ENCODE assay signal across 20 mouse cellular contexts in the genomic region with DNA sequence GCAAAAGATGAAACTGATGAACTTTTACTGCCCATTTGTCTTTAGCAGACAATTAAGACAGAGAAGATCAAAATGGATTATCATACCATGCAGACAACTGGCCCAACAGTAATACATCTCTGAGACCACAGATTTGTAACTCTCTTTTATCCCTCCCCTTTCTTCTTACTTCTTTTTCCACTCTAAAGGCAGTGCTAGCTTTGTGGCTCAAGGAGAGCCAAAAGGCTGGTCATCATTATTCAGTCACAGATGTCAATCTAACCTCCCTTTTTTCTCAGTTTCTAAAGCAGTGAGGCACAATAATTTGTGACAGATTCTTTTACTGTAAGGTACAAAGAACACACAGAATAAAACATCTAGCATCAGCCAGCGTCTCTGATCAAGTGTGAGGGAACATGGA.
DNase-seq lines count a peak whose midpoint lies in the region; ATAC-seq and TF ChIP-seq lines count a peak whose summit lies in the region.
"Had no signal": no experiment of that assay in that cellular context is flagged by ENCODE, and none has a peak within 500 bp of the region (broad histone marks: within the 10 kb centered on the region; RNA-seq: fewer than 3 reads in every experiment).

No protein-coding gene starts in this region.

- peak; percentile 78 for DNase-seq in midbrain, embryonic 11.5 days (ENCODE audit: low spot score, missing footprints)
- DNase-seq in midbrain, embryonic 10.5 days (ENCODE audit: low spot score): no peak
- peak; percentile 81 for DNase-seq in brain, embryonic 14.5 days (ENCODE audit: low read depth)
- peak; percentile 67 for DNase-seq in forebrain, embryonic 14.5 days (ENCODE audit: low spot score)
- DNase-seq in gastrocnemius, postnatal 14 days: no peak
- DNase-seq: adrenal gland, adult 8-10 months; cerebellum, adult 18-20 months; cerebellum, adult 9-11 months; gastrocnemius, adult 2 months; gastrocnemius, postnatal 36 days; heart, adult 11 months; heart, postnatal 36 days; kidney, adult 18-20 months had no signal

- intact Hi-C loops in gastrocnemius, postnatal 14 days (cut with DNase I; ENCODE audit: low total_unique reads): no loop called here

- H3K27me3 ChIP-seq in midbrain, embryonic 11.5 days (ENCODE audit: control insufficient read depth, insufficient read depth, low read length): peaks cover 2% of the 10 kb centered on the region; the same call in 1 of the 2 replicates
- peaks cover 39% of the 10 kb centered on the region for H3K27me3 ChIP-seq in midbrain, embryonic 10.5 days (ENCODE audit: low read depth, poor library complexity, severe bottlenecking)
- no peaks in the 10 kb centered on the region for H3K27me3 ChIP-seq in forebrain, embryonic 14.5 days (replicated peaks; ENCODE audit: control insufficient read depth, insufficient read depth, low read length)
- no peaks in the 10 kb centered on the region for H3K27me3 ChIP-seq in midbrain, embryonic 15.5 days (replicated peaks)
- H3K27me3 ChIP-seq: heart, embryonic 13.5 days; hindbrain, embryonic 13.5 days had no signal

- H3K4me2 ChIP-seq in midbrain, embryonic 11.5 days: no peak overlapping the region
- H3K4me2 ChIP-seq in forebrain, embryonic 14.5 days (ENCODE audit: low read length): peak overlapping the region; percentile 1; the same call in 1 of the 2 replicates
- no peak overlapping the region for H3K4me2 ChIP-seq in midbrain, embryonic 15.5 days
- H3K4me2 ChIP-seq: heart, embryonic 13.5 days; hindbrain, embryonic 13.5 days had no signal

- no peak for TF ChIP-seq POLR2A in brain, embryonic 14.5 days (IDR thresholded peaks at IDR 0.05; ENCODE audit: borderline replicate concordance, extremely low read depth, insufficient read depth, insufficient read length, poor library complexity, severe bottlenecking)

- H3K9ac ChIP-seq in midbrain, embryonic 11.5 days (ENCODE audit: low read length): no peak overlapping the region
- H3K9ac ChIP-seq in forebrain, embryonic 14.5 days (ENCODE audit: low read length): no peak overlapping the region
- no peak overlapping the region for H3K9ac ChIP-seq in midbrain, embryonic 15.5 days
- H3K9ac ChIP-seq: heart, embryonic 13.5 days; hindbrain, embryonic 13.5 days had no signal

- H3K9me3 ChIP-seq in midbrain, embryonic 11.5 days (ENCODE audit: control insufficient read depth, low read length): no peaks in the 10 kb centered on the region
- H3K9me3 ChIP-seq in midbrain, embryonic 10.5 days (replicated peaks): no peaks in the 10 kb centered on the region
- H3K9me3 ChIP-seq in forebrain, embryonic 14.5 days (replicated peaks; ENCODE audit: control insufficient read depth, low read length): no peaks in the 10 kb centered on the region
- H3K9me3 ChIP-seq in midbrain, embryonic 15.5 days: no peaks in the 10 kb centered on the region
- H3K9me3 ChIP-seq: embryonic facial prominence, embryonic 10.5 days; heart, embryonic 13.5 days; hindbrain, embryonic 13.5 days had no signal

- peaks cover 11% of the 10 kb centered on the region for H3K4me1 ChIP-seq in midbrain, embryonic 11.5 days (ENCODE audit: control insufficient read depth, insufficient read depth, low read length)
- peaks cover 26% of the 10 kb centered on the region for H3K4me1 ChIP-seq in midbrain, embryonic 10.5 days
- peaks cover 3% of the 10 kb centered on the region; the same call in 1 of the 2 replicates for H3K4me1 ChIP-seq in forebrain, embryonic 14.5 days (ENCODE audit: control insufficient read depth, insufficient read depth, low read length)
- H3K4me1 ChIP-seq in midbrain, embryonic 15.5 days: peaks cover 9% of the 10 kb centered on the region; the same call in 1 of the 2 replicates
- H3K4me1 ChIP-seq: heart, embryonic 13.5 days; hindbrain, embryonic 13.5 days had no signal

- no peak overlapping the region for H3K4me3 ChIP-seq in midbrain, embryonic 11.5 days (ENCODE audit: low read depth, low read length)
- no peak overlapping the region for H3K4me3 ChIP-seq in midbrain, embryonic 10.5 days
- H3K4me3 ChIP-seq in forebrain, embryonic 14.5 days (ENCODE audit: low read depth, low read length): no peak overlapping the region
- H3K4me3 ChIP-seq in midbrain, embryonic 15.5 days: no peak overlapping the region
- H3K4me3 ChIP-seq: embryonic facial prominence, embryonic 10.5 days; erythroblast, embryonic 14.5 days; gastrocnemius, adult 2 months; heart, embryonic 13.5 days; hindbrain, embryonic 13.5 days had no signal

- 47% methylated on average over 1 of the region's 1 CpGs for WGBS in midbrain, embryonic 11.5 days
- 45% methylated on average over 1 of the region's 1 CpGs for WGBS in midbrain, embryonic 10.5 days
- WGBS in forebrain, embryonic 14.5 days: 6% methylated on average over 1 of the region's 1 CpGs
- WGBS in midbrain, embryonic 15.5 days: 8% methylated on average over 1 of the region's 1 CpGs

- no peak for TF ChIP-seq CTCF in brain, embryonic 14.5 days (IDR thresholded peaks at IDR 0.05; ENCODE audit: borderline replicate concordance, extremely low read depth, insufficient read depth, insufficient read length)

- H3K36me3 ChIP-seq in midbrain, embryonic 11.5 days (ENCODE audit: control insufficient read depth, insufficient read depth, low read length): no peaks in the 10 kb centered on the region
- H3K36me3 ChIP-seq in midbrain, embryonic 10.5 days: no peaks in the 10 kb centered on the region
- no peaks in the 10 kb centered on the region for H3K36me3 ChIP-seq in forebrain, embryonic 14.5 days (ENCODE audit: control insufficient read depth, insufficient read depth, low read length)
- H3K36me3 ChIP-seq in midbrain, embryonic 15.5 days (replicated peaks): no peaks in the 10 kb centered on the region
- H3K36me3 ChIP-seq: embryonic facial prominence, embryonic 10.5 days; heart, embryonic 13.5 days; hindbrain, embryonic 13.5 days had no signal

- no peak overlapping the region for H3K27ac ChIP-seq in midbrain, embryonic 11.5 days (ENCODE audit: low read depth, low read length)
- H3K27ac ChIP-seq in midbrain, embryonic 10.5 days (replicated peaks): no peak overlapping the region
- H3K27ac ChIP-seq in forebrain, embryonic 14.5 days (ENCODE audit: low read depth, low read length): peak overlapping the region; percentile 16; the same call in 1 of the 2 replicates
- H3K27ac ChIP-seq in midbrain, embryonic 15.5 days: peak overlapping the region; percentile 42; the same call in 1 of the 2 replicates
- H3K27ac ChIP-seq: embryonic facial prominence, embryonic 10.5 days; gastrocnemius, adult 2 months; heart, embryonic 13.5 days; hindbrain, embryonic 13.5 days; hindbrain, postnatal 0 days had no signal

- ATAC-seq in midbrain, embryonic 11.5 days (ENCODE audit: low FRiP score): no peak
- peak; percentile 79 for ATAC-seq in forebrain, embryonic 14.5 days
- no peak for ATAC-seq in midbrain, embryonic 15.5 days (replicated peaks)
- ATAC-seq in monocyte, adult 5-6 weeks (replicated peaks; ENCODE audit: insufficient number of reproducible peaks, low FRiP score, low TSS enrichment, poor library complexity, severe bottlenecking): no peak
- ATAC-seq: hindbrain, postnatal 0 days had no signal

Comparison
In these comparisons a context has a peak if more than half of its experiments do, and no peak if none do; other contexts are left out.
1. DNase-seq: peak in midbrain, embryonic 11.5 days (single experiment), brain, embryonic 14.5 days (single experiment) and forebrain, embryonic 14.5 days (single experiment); none in midbrain, embryonic 10.5 days (single experiment) and gastrocnemius, postnatal 14 days (single experiment).
2. H3K27ac ChIP-seq: peak in forebrain, embryonic 14.5 days (single experiment) and midbrain, embryonic 15.5 days (single experiment); none in midbrain, embryonic 11.5 days (single experiment) and midbrain, embryonic 10.5 days (single experiment).